Mouse (Mus musculus): ENCODE results near the gene Itgb5.

DNA sequence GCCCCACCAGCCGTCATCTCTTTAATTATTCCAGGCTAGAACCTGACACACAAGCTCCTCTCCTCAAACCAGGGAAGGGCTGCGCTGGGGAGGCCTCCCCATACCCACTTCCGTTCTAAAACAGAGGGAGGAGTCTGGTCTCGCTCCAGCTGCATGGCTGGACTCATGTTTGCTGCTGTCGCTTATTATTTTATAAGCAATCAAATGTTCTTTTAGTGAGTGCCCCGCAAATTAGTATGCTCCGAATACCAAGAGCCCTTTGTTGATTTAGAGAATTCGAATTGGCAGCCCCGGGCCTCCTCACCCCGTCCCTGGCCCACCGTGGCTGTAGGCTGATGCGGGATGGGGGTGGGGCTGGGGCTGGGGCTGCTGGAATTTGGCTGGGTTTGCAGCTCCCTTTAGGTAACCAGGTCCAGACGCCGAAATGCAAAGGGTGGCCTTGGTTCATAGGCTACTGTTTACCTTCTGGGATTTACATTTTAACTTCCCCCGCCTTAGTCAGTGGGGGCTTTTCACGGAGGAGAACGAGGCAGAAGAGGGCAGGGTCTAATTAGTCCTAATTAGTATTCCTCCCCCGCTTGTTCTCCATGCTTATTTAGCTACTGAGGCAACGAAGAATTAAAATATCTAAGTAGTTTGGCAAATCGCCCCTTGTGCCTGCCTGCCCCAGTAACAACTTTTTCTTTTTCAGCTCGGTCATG lies 3.4 kb downstream of the Itgb5 start:
- TF ChIP-seq CTCF (IDR thresholded peaks at IDR 0.05; ENCODE audit: borderline replicate concordance, extremely low read depth, insufficient read depth, insufficient read length) (no peak), POLR2A (IDR thresholded peaks at IDR 0.05; ENCODE audit: borderline replicate concordance, extremely low read depth, insufficient read depth, insufficient read length, poor library complexity, severe bottlenecking) (no peak)

Measured in brain, embryonic 14.5 days (tissue).